Mouse (Mus musculus) brain, embryonic 18.5 days (tissue): Measurements from ENCODE around the gene Zfp866.

Source experiments
- DNase-seq: peaks from one replicate; pipeline ENCODE4 v3.0.0-alpha.2; 2012; ENCODE audit warnings: low read depth, low spot score

Zfp866 gene

GRCm38 (mm10) chr8:69790773-69791367, at the start of gene Zfp866, which contains the start of gene Atp13a1:
TSS of gene Zfp866 (minus strand) at chr8:69791178.
TSS of gene Atp13a1 (plus strand) at chr8:69791163.
- peak; percentile 68 for DNase-seq

- no peak for DNase-seq
These were observed 46.2 kb upstream of the Zfp866 start for GRCm38 (mm10) chr8:69837057-69837682.

- peak; percentile 97 for DNase-seq
These were observed 41.4 kb upstream of the Zfp866 start, which contains the start of gene Pbx4 for GRCm38 (mm10) chr8:69832298-69832853. TSS of gene Pbx4 (plus strand) at chr8:69832491.

DNA sequence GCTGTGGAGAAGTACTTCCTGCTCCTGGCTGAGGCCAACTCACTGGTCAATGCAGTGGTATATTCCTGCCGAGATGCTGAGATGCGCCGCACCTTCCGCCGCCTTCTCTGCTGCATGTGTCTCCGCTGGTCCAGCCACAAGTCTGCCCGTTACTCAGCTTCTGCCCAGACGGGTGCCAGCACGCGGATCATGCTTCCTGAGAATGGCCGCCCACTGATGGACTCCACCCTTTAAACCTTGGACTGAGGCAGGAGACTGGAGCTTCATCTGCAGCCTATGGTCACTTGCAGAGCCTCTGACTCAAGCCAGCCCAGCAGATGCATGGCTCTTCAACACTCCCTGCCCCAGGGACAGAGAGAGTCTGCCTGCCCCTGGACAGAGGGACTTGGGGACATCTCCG, 35.4 kb upstream of the Zfp866 start:
- DNase-seq = no peak

GRCm38 (mm10) chr8:69822386-69823191, 31.6 kb upstream of the Zfp866 start, which contains the start of gene Lpar2:
TSS of gene Lpar2 (plus strand) at chr8:69822429.
- no peak for DNase-seq

DNA sequence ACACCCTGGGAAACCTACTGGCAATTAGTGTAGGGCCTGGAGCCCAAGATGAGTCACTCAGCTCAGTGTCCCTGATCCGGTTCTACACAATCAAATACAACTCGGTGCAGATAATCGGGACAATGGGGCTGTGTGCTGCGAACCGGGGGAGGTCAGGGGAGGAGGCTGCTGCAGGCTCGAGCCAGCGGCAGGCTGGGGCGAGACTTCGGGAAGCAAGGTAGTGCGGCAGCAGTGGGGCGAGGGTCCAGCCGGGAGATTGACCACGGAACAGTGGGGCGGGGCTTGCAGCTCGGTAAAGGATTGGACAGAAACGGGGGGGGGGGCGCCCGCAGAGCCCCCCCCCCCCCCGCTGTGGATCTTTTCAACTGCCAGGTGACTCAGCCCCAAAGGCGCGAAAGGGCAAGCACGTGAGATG, 31.0 kb upstream of the Zfp866 start:
- no peak for DNase-seq

- no peak for DNase-seq
These were observed 29.5 kb upstream of the Zfp866 start for GRCm38 (mm10) chr8:69820466-69820865.

DNA sequence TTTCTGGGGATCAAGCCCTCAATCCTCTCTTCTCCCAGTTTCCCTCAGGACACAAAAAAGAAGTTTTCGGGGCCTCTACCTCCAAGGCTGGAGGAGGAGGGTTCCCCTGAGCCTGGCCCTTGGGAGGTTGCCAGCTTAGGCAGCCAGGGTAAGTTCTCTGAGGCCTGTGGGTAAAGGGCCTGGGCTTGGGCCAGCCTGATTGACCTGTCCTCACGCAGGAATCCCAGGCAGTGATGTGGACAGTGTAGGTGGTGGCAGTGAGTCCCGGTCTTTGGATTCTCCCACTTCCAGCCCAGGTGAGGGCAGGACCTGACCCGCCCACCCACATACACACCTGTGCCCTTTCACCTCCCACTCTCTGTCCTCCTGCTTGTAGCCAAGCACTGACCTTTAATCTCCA, 24.4 kb upstream of the Zfp866 start:
- no peak for DNase-seq

GRCm38 (mm10) chr8:69814881-69815280, 23.9 kb upstream of the Zfp866 start:
- no peak for DNase-seq

DNA sequence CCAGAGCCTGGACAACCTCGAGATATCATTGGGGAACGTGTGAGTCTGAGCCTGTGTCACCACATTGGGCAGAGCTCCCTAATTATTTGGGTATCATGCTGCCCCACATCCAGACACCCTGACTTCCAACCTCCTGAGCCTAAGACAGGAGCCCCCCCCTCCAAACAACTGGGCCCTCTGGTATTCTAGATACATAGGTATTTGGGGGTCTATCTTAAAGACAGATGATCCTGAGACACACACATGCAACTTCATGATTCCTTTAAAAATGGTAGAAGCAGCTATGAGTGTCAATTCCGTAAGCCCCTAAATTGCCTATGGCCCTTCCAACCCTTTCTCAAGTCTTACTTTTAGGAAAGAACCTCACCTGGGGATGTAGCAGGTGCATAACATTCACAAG, 18.8 kb upstream of the Zfp866 start:
- DNase-seq = no peak

GRCm38 (mm10) chr8:69808864-69809403, 18.0 kb upstream of the Zfp866 start:
- no peak for DNase-seq

- DNase-seq = no peak
These were observed 17.3 kb upstream of the Zfp866 start, which contains the start of gene Gmip for GRCm38 (mm10) chr8:69808094-69808863. TSS of gene Gmip (plus strand) at chr8:69808679.

DNA sequence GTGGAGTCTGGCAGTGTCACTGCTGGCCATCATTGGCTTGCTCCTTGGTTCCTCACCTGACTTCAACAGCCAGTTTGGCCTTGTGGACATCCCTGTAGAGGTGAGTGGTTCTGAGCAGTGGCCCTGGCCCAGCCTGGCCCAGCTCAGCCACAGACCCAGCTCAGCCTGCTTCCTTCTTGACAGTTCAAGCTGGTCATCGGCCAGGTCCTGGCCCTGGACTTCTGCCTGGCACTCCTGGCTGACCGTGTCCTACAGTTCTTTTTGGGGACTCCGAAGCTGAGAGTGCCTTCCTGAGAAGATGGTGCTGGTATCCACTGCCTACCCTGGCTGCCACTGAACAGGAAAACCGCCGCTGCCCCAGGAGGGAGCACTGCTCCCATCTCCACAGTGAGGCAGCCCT, 16.3 kb upstream of the Zfp866 start:
- no peak for DNase-seq

DNA sequence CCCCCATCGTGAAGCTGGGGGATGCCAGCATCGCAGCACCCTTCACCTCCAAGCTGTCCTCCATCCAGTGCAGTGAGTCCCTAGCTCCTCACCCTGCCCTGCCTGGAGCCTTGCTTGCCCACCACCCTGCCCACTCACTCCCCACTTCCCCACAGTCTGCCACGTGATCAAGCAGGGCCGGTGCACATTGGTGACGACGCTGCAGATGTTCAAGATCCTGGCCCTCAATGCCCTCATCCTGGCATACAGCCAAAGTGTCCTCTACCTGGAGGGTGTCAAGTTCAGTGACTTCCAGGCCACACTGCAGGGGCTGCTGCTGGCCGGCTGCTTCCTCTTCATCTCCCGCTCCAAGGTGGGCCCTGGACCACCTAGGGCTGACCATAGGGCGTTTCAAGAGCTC, 14.5 kb upstream of the Zfp866 start:
- DNase-seq = no peak

GRCm38 (mm10) chr8:69805086-69805485, 14.1 kb upstream of the Zfp866 start:
- no peak for DNase-seq

DNA sequence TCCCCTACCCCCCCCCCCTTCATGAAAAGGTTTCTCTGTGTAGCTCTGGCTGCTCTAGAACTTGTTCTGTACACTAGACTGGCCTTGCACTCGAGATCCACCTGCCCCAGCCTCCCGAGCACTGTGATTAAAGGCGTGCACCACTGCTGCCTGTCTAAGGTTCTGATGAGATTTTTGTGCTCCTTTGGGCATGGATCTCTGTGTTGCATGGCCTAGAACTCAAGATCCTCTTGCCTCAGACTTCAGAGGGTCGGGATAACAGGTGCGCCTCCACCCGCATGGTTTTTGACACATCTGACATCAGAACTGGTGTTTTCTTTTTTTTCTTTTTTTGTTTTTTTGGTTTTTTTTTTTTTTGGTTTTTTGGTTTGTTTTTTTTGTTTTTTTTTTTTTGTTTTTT, 13.6 kb upstream of the Zfp866 start:
- DNase-seq = no peak

DNA sequence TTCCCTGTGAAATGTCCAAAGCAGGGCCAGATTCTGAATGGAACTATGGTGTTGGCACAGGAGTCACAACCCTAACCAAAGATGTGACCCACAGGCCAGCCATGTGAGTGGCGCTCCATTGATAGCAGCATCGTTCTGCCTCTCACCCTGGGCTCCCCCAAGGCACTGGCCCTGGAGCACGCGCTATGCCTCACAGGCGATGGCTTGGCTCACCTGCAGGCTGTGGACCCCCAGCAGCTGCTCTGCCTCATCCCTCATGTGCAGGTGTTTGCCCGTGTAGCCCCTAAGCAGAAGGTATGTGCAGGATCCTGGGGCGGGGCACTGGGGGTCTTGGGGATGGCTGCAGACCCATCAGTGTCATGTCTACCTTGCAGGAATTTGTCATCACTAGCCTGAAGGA, 12.4 kb upstream of the Zfp866 start:
- no peak for DNase-seq

DNA sequence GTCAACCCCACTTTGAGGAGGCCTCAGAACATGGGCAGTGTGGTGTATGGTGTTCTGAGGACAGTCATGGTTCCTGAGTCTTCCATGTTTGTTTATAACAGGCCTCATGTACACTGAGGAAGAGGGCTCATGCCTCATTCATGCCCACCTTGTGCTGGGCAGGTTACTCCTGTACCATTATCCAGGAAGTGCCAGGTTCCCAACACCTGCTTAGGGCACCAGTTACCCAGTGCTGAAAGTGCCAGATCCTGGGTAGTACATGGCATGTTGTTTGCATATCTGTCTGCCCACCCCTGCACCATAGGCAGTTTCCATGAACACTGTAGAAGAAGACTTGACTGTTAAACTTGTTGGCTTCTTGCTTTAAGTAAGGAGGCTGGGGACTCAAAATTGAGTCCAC, 11.2 kb upstream of the Zfp866 start:
- DNase-seq = no peak

GRCm38 (mm10) chr8:69801796-69802195, 10.8 kb upstream of the Zfp866 start:
- no peak for DNase-seq

DNA sequence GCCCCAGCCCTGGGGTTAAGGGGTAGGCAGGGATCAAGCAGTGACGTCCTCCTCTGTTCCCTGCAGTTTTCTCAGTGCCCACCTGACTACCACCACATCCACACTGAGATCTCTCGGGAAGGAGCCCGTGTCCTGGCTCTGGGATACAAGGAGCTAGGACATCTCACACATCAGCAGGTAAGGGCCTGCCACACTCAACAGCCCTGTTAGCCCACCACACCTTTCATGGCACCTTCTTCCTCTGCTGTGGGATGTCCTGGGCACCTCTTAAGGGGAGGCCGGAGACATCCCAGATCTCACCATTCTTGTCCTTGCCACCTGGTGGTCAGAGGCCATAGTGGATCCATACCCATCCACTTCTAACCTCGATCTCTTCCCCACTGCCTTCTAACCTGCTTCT, 9.0 kb upstream of the Zfp866 start:
- DNase-seq = no peak

GRCm38 (mm10) chr8:69799261-69799660, 8.3 kb upstream of the Zfp866 start:
- no peak for DNase-seq
